Mouse (Mus musculus): ENCODE measurements around the gene Efna2.
A peak's percentile ranks its signal among the peaks of the same experiment; 100 is the strongest.

DNA sequence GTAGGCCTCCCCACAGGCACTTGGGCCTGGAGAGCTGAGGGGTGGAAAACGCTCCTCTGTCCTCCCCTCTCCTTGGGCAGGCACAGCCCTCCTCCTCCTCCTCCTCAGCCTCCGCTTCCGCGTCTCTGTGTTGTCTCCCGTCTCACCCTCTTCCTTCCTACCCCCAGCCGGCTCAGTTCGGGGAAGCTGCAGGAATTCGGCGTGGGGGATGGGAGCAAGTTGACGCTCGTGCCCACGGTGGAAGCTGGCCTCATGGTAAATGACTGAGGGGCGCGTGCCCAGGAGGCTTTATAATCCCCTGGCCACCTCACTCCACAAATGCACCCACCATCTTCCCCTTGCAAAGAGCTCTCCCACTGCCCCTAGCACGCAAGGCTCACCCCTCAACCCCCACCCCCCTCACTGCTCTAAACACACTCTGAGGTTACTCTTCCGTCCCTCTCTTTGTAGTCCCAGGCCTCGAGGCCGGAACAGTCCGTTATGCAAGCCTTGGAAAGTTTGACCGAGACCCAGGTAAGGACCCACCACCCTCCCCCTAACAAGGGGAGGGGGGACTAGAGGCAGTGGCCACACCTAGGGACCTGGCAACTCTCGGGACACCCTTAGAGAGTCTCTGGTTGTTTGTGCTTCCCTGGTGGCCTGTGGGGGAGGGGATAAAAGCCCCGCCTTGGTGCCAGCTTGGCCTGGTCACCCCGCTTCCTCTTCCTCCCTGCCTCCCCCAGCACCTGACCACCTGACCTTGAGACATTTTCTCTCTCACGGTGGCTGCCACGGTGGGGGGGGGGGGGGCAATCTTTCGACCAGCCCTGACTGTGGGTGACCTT lies 27.9 kb upstream of the Efna2 start:
- TF ChIP-seq POLR2A (IDR thresholded peaks at IDR 0.05; ENCODE audit: low read depth, low read length) (no peak), CTCF (conservative IDR thresholded peaks at IDR 0.05 in 1 of 2, IDR thresholded peaks at IDR 0.05 in 1 of 2; ENCODE audit: low read depth in 2 of 2, low read length in 2 of 2) (no peak), E2F4 (IDR thresholded peaks at IDR 0.05; ENCODE audit: insufficient replicate concordance, low read depth, low read length) (no peak), SMC3 (IDR thresholded peaks at IDR 0.05; ENCODE audit: low read depth, low read length) (no peak), EP300 (IDR thresholded peaks at IDR 0.05; ENCODE audit: low read length) (no peak), MYC (IDR thresholded peaks at IDR 0.05; ENCODE audit: low read depth, low read length) (no peak), HCFC1 (IDR thresholded peaks at IDR 0.05; ENCODE audit: low read depth, low read length) (no peak), CHD2 (IDR thresholded peaks at IDR 0.05; ENCODE audit: low read length) (peak; percentile 21; the same call in 1 of the 2 replicates), ELF1 (IDR thresholded peaks at IDR 0.05; ENCODE audit: low read depth, low read length) (peak; percentile 66), ZNF384 (IDR thresholded peaks at IDR 0.05; ENCODE audit: low read depth, low read length) (no peak), USF1 (IDR thresholded peaks at IDR 0.05; ENCODE audit: low read depth, low read length) (peak; percentile 58), ZC3H11A (IDR thresholded peaks at IDR 0.05; ENCODE audit: low read depth, low read length) (no peak)

Data from CH12.LX (cell line).